Mouse (Mus musculus) testis, adult 2 months (tissue): Measurements from ENCODE around the gene Maats1.

Experiments used
- CTCF ChIP-seq: fragments of 200-500 bp; IDR thresholded peaks from 2 replicates; pipeline ENCODE4 v1.5.1; 2012; ENCODE audit warnings: low read depth, mild to moderate bottlenecking, inconsistent platforms, low read length, moderate library complexity; ENCODE audit not compliant: control insufficient read depth, insufficient read depth, insufficient replicate concordance
- POLR2A ChIP-seq: fragments of 200-500 bp; IDR thresholded peaks from 2 replicates; pipeline ENCODE4 v1.6.1; 2012; ENCODE audit warnings: low read depth, mild to moderate bottlenecking, inconsistent platforms, low read length, moderate library complexity; ENCODE audit not compliant: control insufficient read depth

- no peak for TF ChIP-seq CTCF
- TF ChIP-seq POLR2A: no peak
Observed at GRCm38 (mm10) chr16:38347588-38347987, 5.6 kb upstream of the Maats1 start.
